Mouse (Mus musculus): ENCODE data around the gene Myo18a. TPM values are rescaled to one million over a fixed set of nuclear protein-coding genes. Genes with fewer than 3 reads are reported as not detected.

The Myo18a gene
- 33.1 TPM for polyA plus RNA-seq (2014; fragmentation: Illumina TruSeq; extraction: RNeasy Lipid Tissue Mini Kit (QIAGEN cat#74804); ENCODE audit: low read depth, low replicate concordance)

GRCm38 (mm10) chr11:77762783-77763672 lies at the start of gene Myo18a:
Gene Myo18a, plus strand, starts transcription at chr11:77763246.

GRCm38 (mm10) chr11:77725183-77725582 lies 37.9 kb upstream of the Myo18a start, which contains the start of gene Cryba1:
Gene Cryba1, minus strand, starts transcription at chr11:77725283.

GRCm38 (mm10) chr11:77787707-77788106 lies 24.7 kb downstream of the Myo18a start, which contains the start of gene Gm10277:
Gene Gm10277, minus strand, starts transcription at chr11:77787747.

GRCm38 (mm10) chr11:77893787-77894718 lies 131.0 kb downstream of the Myo18a start, which contains the start of gene Pipox:
Gene Pipox, minus strand, starts transcription at chr11:77894096.

Other genes starting within 250 kb of the Myo18a start
- gene Abhd15, start 248.1 kb upstream of the Myo18a start, polyA plus RNA-seq (2014; fragmentation: Illumina TruSeq; extraction: RNeasy Lipid Tissue Mini Kit (QIAGEN cat#74804); ENCODE audit: low read depth, low replicate concordance): 0.16 TPM
- gene Trp53i13, start 247.3 kb upstream of the Myo18a start, polyA plus RNA-seq (2014; fragmentation: Illumina TruSeq; extraction: RNeasy Lipid Tissue Mini Kit (QIAGEN cat#74804); ENCODE audit: low read depth, low replicate concordance): not detected
- not detected for gene Gm10392, start 244.0 kb upstream of the Myo18a start, polyA plus RNA-seq (2014; fragmentation: Illumina TruSeq; extraction: RNeasy Lipid Tissue Mini Kit (QIAGEN cat#74804); ENCODE audit: low read depth, low replicate concordance)
- gene Taok1, start 155.4 kb upstream of the Myo18a start, polyA plus RNA-seq (2014; fragmentation: Illumina TruSeq; extraction: RNeasy Lipid Tissue Mini Kit (QIAGEN cat#74804); ENCODE audit: low read depth, low replicate concordance): 57.1 TPM
- 70.6 TPM for gene Nufip2, start 77.1 kb upstream of the Myo18a start, polyA plus RNA-seq (2014; fragmentation: Illumina TruSeq; extraction: RNeasy Lipid Tissue Mini Kit (QIAGEN cat#74804); ENCODE audit: low read depth, low replicate concordance)
- gene Cryba1, start 38.0 kb upstream of the Myo18a start, polyA plus RNA-seq (2014; fragmentation: Illumina TruSeq; extraction: RNeasy Lipid Tissue Mini Kit (QIAGEN cat#74804); ENCODE audit: low read depth, low replicate concordance): not detected
- gene Gm10277, start 24.5 kb downstream of the Myo18a start, polyA plus RNA-seq (2014; fragmentation: Illumina TruSeq; extraction: RNeasy Lipid Tissue Mini Kit (QIAGEN cat#74804); ENCODE audit: low read depth, low replicate concordance): not detected
- gene Pipox, start 130.8 kb downstream of the Myo18a start, polyA plus RNA-seq (2014; fragmentation: Illumina TruSeq; extraction: RNeasy Lipid Tissue Mini Kit (QIAGEN cat#74804); ENCODE audit: low read depth, low replicate concordance): 194 TPM
- not detected for gene Sez6, start 167.6 kb downstream of the Myo18a start, polyA plus RNA-seq (2014; fragmentation: Illumina TruSeq; extraction: RNeasy Lipid Tissue Mini Kit (QIAGEN cat#74804); ENCODE audit: low read depth, low replicate concordance)
- gene Phf12, start 219.5 kb downstream of the Myo18a start, polyA plus RNA-seq (2014; fragmentation: Illumina TruSeq; extraction: RNeasy Lipid Tissue Mini Kit (QIAGEN cat#74804); ENCODE audit: low read depth, low replicate concordance): 8.5 TPM

Data from kidney, adult 10 weeks (tissue).